30 mouse cellular contexts compared by ENCODE assay signal in genomic region chr8:72270606-72271005, GRCm38 (mm10). TPM values are rescaled to one million over a fixed set of nuclear protein-coding genes. Genes with fewer than 3 reads are reported as not detected.
A peak's percentile ranks its signal among the peaks of the same experiment; 100 is the strongest.
DNase-seq lines count a peak whose midpoint lies in the region; ATAC-seq and TF ChIP-seq lines count a peak whose summit lies in the region.
"Had no signal": no experiment of that assay in that cellular context is flagged by ENCODE, and none has a peak within 500 bp of the region (broad histone marks: within the 10 kb centered on the region; RNA-seq: fewer than 3 reads in every experiment).

No protein-coding gene starts in this region.

- ATAC-seq in lung, postnatal 0 days, result no peak
- peak; percentile 30; the same call in 1 of the 2 replicates for ATAC-seq in neutrophil, adult 5-6 weeks (ENCODE audit: extremely low read depth, insufficient number of reproducible peaks, low FRiP score, poor library complexity, severe bottlenecking)
- no peak for ATAC-seq in forebrain, embryonic 12.5 days (ENCODE audit: low FRiP score)
- ATAC-seq: intestine, embryonic 15.5 days had no signal

- no peak overlapping the region for H3K4me3 ChIP-seq in gastrocnemius, adult 2 months
- no peak overlapping the region for H3K4me3 ChIP-seq in lung, postnatal 0 days (ENCODE audit: low read depth, low read length)
- no peak overlapping the region for H3K4me3 ChIP-seq in forebrain, embryonic 12.5 days (replicated peaks)
- H3K4me3 ChIP-seq: hindbrain, embryonic 15.5 days; intestine, embryonic 15.5 days; left cerebral cortex, adult 2 months; lung, embryonic 15.5 days; megakaryocyte, embryonic 14.5 days had no signal

- DNase-seq in gastrocnemius, adult 2 months, result no peak
- DNase-seq in gastrocnemius, adult 18-20 months (ENCODE audit: low spot score), result no peak
- DNase-seq in lung, postnatal 36 days, result peak; percentile 29
- DNase-seq in lung, postnatal 0 days (ENCODE audit: low spot score), result no peak
- DNase-seq in splenic B cell, adult 2 months (ENCODE audit: low read depth, low spot score), result peak; percentile 88
- DNase-seq in urinary bladder, postnatal 36 days (ENCODE audit: low spot score in 2 of 2), result no peak
- DNase-seq: adrenal gland, postnatal 10 days; cerebellum, adult 11-12 months; cerebellum, postnatal 14 days; embryo, embryonic 11 days; gastrocnemius, postnatal 36 days; heart, postnatal 4 days; kidney, adult 9 months; kidney, postnatal 25 days; left cerebral cortex, postnatal 4 days; midbrain, embryonic 14.5 days; thymus, postnatal 14 days had no signal

- no peak overlapping the region for H3K9ac ChIP-seq in lung, postnatal 0 days (replicated peaks; ENCODE audit: low read depth)
- H3K9ac ChIP-seq in forebrain, embryonic 12.5 days, result no peak overlapping the region
- H3K9ac ChIP-seq: hindbrain, embryonic 15.5 days; intestine, embryonic 15.5 days; lung, embryonic 15.5 days had no signal

- TF ChIP-seq CTCF in gastrocnemius, adult 2 months (IDR thresholded peaks at IDR 0.05), result no peak
- TF ChIP-seq CTCF in lung, postnatal 0 days (IDR thresholded peaks at IDR 0.05), result no peak

- no peaks in the 10 kb centered on the region for H3K9me3 ChIP-seq in lung, postnatal 0 days (ENCODE audit: low read length)
- H3K9me3 ChIP-seq in forebrain, embryonic 12.5 days, result no peaks in the 10 kb centered on the region
- H3K9me3 ChIP-seq: hindbrain, embryonic 15.5 days; intestine, embryonic 15.5 days; lung, embryonic 15.5 days; megakaryocyte, embryonic 14.5 days had no signal

- no peaks in the 10 kb centered on the region for H3K4me1 ChIP-seq in lung, postnatal 0 days (ENCODE audit: insufficient read depth, low read depth, low read length)
- no peaks in the 10 kb centered on the region for H3K4me1 ChIP-seq in forebrain, embryonic 12.5 days
- H3K4me1 ChIP-seq: hindbrain, embryonic 15.5 days; intestine, embryonic 15.5 days; lung, embryonic 15.5 days had no signal

- H3K36me3 ChIP-seq in lung, postnatal 0 days (ENCODE audit: insufficient read depth, low read length), result no peaks in the 10 kb centered on the region
- H3K36me3 ChIP-seq in splenic B cell, adult 2 months (ENCODE audit: control insufficient read depth, insufficient read depth, low read length, poor library complexity, severe bottlenecking), result no peaks in the 10 kb centered on the region
- H3K36me3 ChIP-seq in forebrain, embryonic 12.5 days (replicated peaks), result no peaks in the 10 kb centered on the region
- H3K36me3 ChIP-seq: hindbrain, embryonic 15.5 days; intestine, embryonic 15.5 days; lung, embryonic 15.5 days had no signal

- intact Hi-C loops in gastrocnemius, adult 2 months (cut with DNase I), result no loop called here

- no peak for TF ChIP-seq EP300 in lung, postnatal 0 days (IDR thresholded peaks at IDR 0.05)

- H3K27me3 ChIP-seq in lung, postnatal 0 days (replicated peaks; ENCODE audit: insufficient read depth, low read length), result no peaks in the 10 kb centered on the region
- no peaks in the 10 kb centered on the region for H3K27me3 ChIP-seq in splenic B cell, adult 2 months (ENCODE audit: control insufficient read depth, insufficient read depth, low read length, poor library complexity, severe bottlenecking)
- peaks cover 5% of the 10 kb centered on the region; the same call in 1 of the 2 replicates for H3K27me3 ChIP-seq in forebrain, embryonic 12.5 days
- H3K27me3 ChIP-seq: hindbrain, embryonic 15.5 days; intestine, embryonic 15.5 days; lung, embryonic 15.5 days had no signal

- H3K4me2 ChIP-seq in lung, postnatal 0 days (replicated peaks; ENCODE audit: low read depth, low read length), result no peak overlapping the region
- H3K4me2 ChIP-seq in forebrain, embryonic 12.5 days, result no peak overlapping the region
- H3K4me2 ChIP-seq: hindbrain, embryonic 15.5 days; intestine, embryonic 15.5 days; lung, embryonic 15.5 days had no signal

- 81% methylated on average over 12 of the region's 12 CpGs for WGBS in lung, postnatal 0 days
- 89% methylated on average over 12 of the region's 12 CpGs for WGBS in forebrain, embryonic 12.5 days

- peak overlapping the region; percentile 87 for H3K27ac ChIP-seq in gastrocnemius, adult 2 months
- H3K27ac ChIP-seq in lung, postnatal 0 days (ENCODE audit: low read length), result no peak overlapping the region
- no peak overlapping the region for H3K27ac ChIP-seq in forebrain, embryonic 12.5 days
- H3K27ac ChIP-seq: hindbrain, embryonic 15.5 days; intestine, embryonic 15.5 days; left cerebral cortex, adult 2 months; lung, embryonic 15.5 days had no signal

RNA-seq across cellular contexts. Expression of gene Ap1m1, which starts 30.8 kb away (rescaled TPM):
- 10 to 100 TPM; 25.8 to 26.0 TPM for total RNA-seq in gastrocnemius, adult 2 months (2021)
- 10 to 100 TPM; 20.9 to 21.8 TPM for total RNA-seq in gastrocnemius, adult 18-20 months (2021)
- polyA plus RNA-seq in lung, postnatal 0 days (2015; fragmentation: Nextera tagmentation; extraction: Ambion mirVana), result 65.3 and 68.2 TPM in 2 replicates
- total RNA-seq in neutrophil, adult 5-6 weeks (2017), result 156 and 166 TPM in 2 replicates
- 193 and 196 TPM in 2 replicates for polyA plus RNA-seq in forebrain, embryonic 12.5 days (2016; fragmentation: Nextera tagmentation; extraction: Ambion mirVana)

RNA-seq across cellular contexts. Expression of gene Gm10282, which starts 34.5 kb away (rescaled TPM):
- total RNA-seq in gastrocnemius, adult 2 months (2021), result 1 to 10 TPM; 2.8 to 4.8 TPM
- total RNA-seq in gastrocnemius, adult 18-20 months (2021), result 1 to 10 TPM; 1.8 to 3.4 TPM
- 5.7 and 6.1 TPM in 2 replicates for polyA plus RNA-seq in lung, postnatal 0 days (2015; fragmentation: Nextera tagmentation; extraction: Ambion mirVana)
- total RNA-seq in neutrophil, adult 5-6 weeks (2017), result 5.0 and 9.7 TPM in 2 replicates
- 34.4 and 36.6 TPM in 2 replicates for polyA plus RNA-seq in forebrain, embryonic 12.5 days (2016; fragmentation: Nextera tagmentation; extraction: Ambion mirVana)

RNA-seq across cellular contexts. Expression of gene Klf2, which starts 48.2 kb away (rescaled TPM):
- 10 to 100 TPM in 1 of 2 experiments, 1 to 10 TPM in 1; 9.1 to 38.9 TPM for total RNA-seq in gastrocnemius, adult 2 months (2021)
- 10 to 100 TPM; 22.5 to 37.9 TPM for total RNA-seq in gastrocnemius, adult 18-20 months (2021)
- polyA plus RNA-seq in lung, postnatal 0 days (2015; fragmentation: Nextera tagmentation; extraction: Ambion mirVana), result 65.3 and 74.1 TPM in 2 replicates
- total RNA-seq in neutrophil, adult 5-6 weeks (2017), result 428 and 461 TPM in 2 replicates
- polyA plus RNA-seq in forebrain, embryonic 12.5 days (2016; fragmentation: Nextera tagmentation; extraction: Ambion mirVana), result 4.6 and 5.0 TPM in 2 replicates

RNA-seq across cellular contexts. Expression of gene Fam32a, which starts 51.1 kb away (rescaled TPM):
- 1 to 10 TPM; 7.8 to 9.5 TPM for total RNA-seq in gastrocnemius, adult 2 months (2021)
- 1 to 10 TPM; 7.3 to 9.4 TPM for total RNA-seq in gastrocnemius, adult 18-20 months (2021)
- polyA plus RNA-seq in lung, postnatal 0 days (2015; fragmentation: Nextera tagmentation; extraction: Ambion mirVana), result 63.7 and 69.3 TPM in 2 replicates
- total RNA-seq in neutrophil, adult 5-6 weeks (2017), result 259 and 282 TPM in 2 replicates
- polyA plus RNA-seq in forebrain, embryonic 12.5 days (2016; fragmentation: Nextera tagmentation; extraction: Ambion mirVana), result 78.2 and 87.0 TPM in 2 replicates

RNA-seq across cellular contexts. Expression of gene Gm11034, which starts 57.2 kb away (rescaled TPM):
- not detected for total RNA-seq in gastrocnemius, adult 2 months (2021)
- total RNA-seq in gastrocnemius, adult 18-20 months (2021), result not detected
- polyA plus RNA-seq in lung, postnatal 0 days (2015; fragmentation: Nextera tagmentation; extraction: Ambion mirVana), result not detected in 2 replicates
- total RNA-seq in neutrophil, adult 5-6 weeks (2017), result not detected in 2 replicates
- not detected in 2 replicates for polyA plus RNA-seq in forebrain, embryonic 12.5 days (2016; fragmentation: Nextera tagmentation; extraction: Ambion mirVana)
- total RNA-seq: adrenal gland, postnatal 10 days; gastrocnemius, postnatal 36 days; heart, postnatal 4 days; left cerebral cortex, adult 2 months; left cerebral cortex, postnatal 4 days; liver, adult 2 months had no signal
- polyA plus RNA-seq: brain, embryonic 14.5 days; forebrain, embryonic 11.5 days; heart, embryonic 14.5 days; hindbrain, embryonic 15.5 days; intestine, embryonic 15.5 days; liver, adult 2 months; lung, embryonic 15.5 days; midbrain, embryonic 14.5 days; neural tube, embryonic 14.5 days; testis, adult 2 months had no signal

Comparison
In these comparisons a context has a peak if more than half of its experiments do, and no peak if none do; other contexts are left out.
1. DNase-seq: peak in lung, postnatal 36 days (single experiment) and splenic B cell, adult 2 months (single experiment); none in gastrocnemius, adult 2 months (single experiment), gastrocnemius, adult 18-20 months (single experiment), lung, postnatal 0 days (single experiment) and urinary bladder, postnatal 36 days (0 of 2).
2. RNA of gene Klf2, which starts 48.2 kb away (total RNA-seq): 428 to 461 TPM in neutrophil, adult 5-6 weeks; 9.1 to 38.9 TPM in gastrocnemius, adult 2 months and 22.5 to 37.9 TPM in gastrocnemius, adult 18-20 months; every median in the first group is over 10 times any median in the second.